Mouse (Mus musculus) hindbrain, embryonic 14.5 days (tissue): ENCODE results near the gene Slc16a1. TPM values are rescaled to one million over a fixed set of nuclear protein-coding genes. Genes with fewer than 3 reads are reported as not detected.

ENCODE experiments used
- polyA plus RNA-seq: library from polyadenylated mRNA; unstranded; fragments of >200 nt; fragmentation: Nextera tagmentation; extraction: Ambion mirVana; gene quantifications from 2 replicates; pipeline ENCODE4 v1.2.1, GENCODE M21; 2014

Slc16a1 gene
- polyA plus RNA-seq, 1 experiment from 2014 or later: 10.0 TPM

Other genes with a start within 250 kb of the Slc16a1 start
- 37.8 and 38.1 TPM in 2 replicates for gene Lrig2, start 126.8 kb upstream of the Slc16a1 start, polyA plus RNA-seq
- 0.59 and 1.3 TPM in 2 replicates for gene Ppm1j, start 142.4 kb downstream of the Slc16a1 start, polyA plus RNA-seq
- gene Fam19a3, start 143.2 kb downstream of the Slc16a1 start, polyA plus RNA-seq: 0.04 and 0.07 TPM in 2 replicates
- gene Rhoc, start 149.7 kb downstream of the Slc16a1 start, polyA plus RNA-seq: 57.7 and 59.6 TPM in 2 replicates
- gene Mov10, start 179.9 kb downstream of the Slc16a1 start, polyA plus RNA-seq: 6.8 and 7.8 TPM in 2 replicates
- gene St7l, start 225.3 kb downstream of the Slc16a1 start, polyA plus RNA-seq: 34.5 and 35.9 TPM in 2 replicates
- 166 and 182 TPM in 2 replicates for gene Capza1, start 225.8 kb downstream of the Slc16a1 start, polyA plus RNA-seq